Mouse (Mus musculus): Measurements from ENCODE around the gene Rad51b. TPM values are rescaled to one million over a fixed set of nuclear protein-coding genes. Genes with fewer than 3 reads are reported as not detected.

Gene Rad51b
- total and polyA plus RNA-seq, 3 experiments, result 6.5 to 8.6 (median 8.5) TPM

- no peak for DNase-seq (ENCODE audit: extremely low read depth)
- Histone ChIP-seq H3K27ac (ENCODE audit: insufficient read depth, low read depth) (no peak overlapping the region), H3K9me3 (replicated peaks; ENCODE audit: low read length) (no peaks in the 10 kb centered on the region), H3K4me2 (ENCODE audit: insufficient read depth, low read depth, poor library complexity, severe bottlenecking) (no peak overlapping the region), H3K9ac (ENCODE audit: insufficient read depth, low read depth) (no peak overlapping the region), H3K79me2 (replicated peaks; ENCODE audit: control insufficient read depth, extremely low read depth, insufficient read depth, poor library complexity, severe bottlenecking) (no peaks in the 10 kb centered on the region), H3K36me3 (replicated peaks in 1 of 2; ENCODE audit: control insufficient read depth in 1 of 2, insufficient read depth in 1 of 2, low read length in 1 of 2) (peaks cover 0 to 22% of the 10 kb centered on the region in 2 experiments), H3K27me3 (replicated peaks) (no peaks in the 10 kb centered on the region), H3K4me1 (ENCODE audit: control insufficient read depth in 1 of 2, insufficient read depth in 2 of 2) (peaks cover 10 to 23% of the 10 kb centered on the region in 2 experiments; a peak in 3 of 4 replicates), H3K4me3 (replicated peaks in 1 of 3; ENCODE audit: low read depth in 2 of 3, low read length in 2 of 3, poor library complexity in 1 of 3) (no peak overlapping the region)
- in situ Hi-C loops (cut with MboI; ENCODE audit: low pct_ligation_motif_present, low pct_unique_long_range_greater_than_20kb, low sequenced_read_pairs), result no loop called here
- TF ChIP-seq TBP (conservative IDR thresholded peaks at IDR 0.05; ENCODE audit: low read depth, low read length) (no peak), SMC3 (IDR thresholded peaks at IDR 0.05; ENCODE audit: low read depth, low read length) (no peak), ELF1 (IDR thresholded peaks at IDR 0.05; ENCODE audit: low read depth, low read length) (no peak), MAX (IDR thresholded peaks at IDR 0.05; ENCODE audit: low read length) (no peak), SIN3A (IDR thresholded peaks at IDR 0.05; ENCODE audit: low read length) (no peak), NRF1 (IDR thresholded peaks at IDR 0.05; ENCODE audit: low read depth, low read length) (no peak), HCFC1 (IDR thresholded peaks at IDR 0.05; ENCODE audit: low read depth, low read length) (no peak), ZKSCAN1 (IDR thresholded peaks at IDR 0.05; ENCODE audit: borderline replicate concordance, low read depth, low read length) (no peak), ZMIZ1 (IDR thresholded peaks at IDR 0.05; ENCODE audit: low read depth, low read length) (no peak), NELFE (IDR thresholded peaks at IDR 0.05; ENCODE audit: low read depth, low read length) (no peak), TCF12 (IDR thresholded peaks at IDR 0.05; ENCODE audit: low read depth, low read length) (no peak)
- dilution Hi-C loops (cut with MboI; ENCODE audit: extremely low pct_ligation_motif_present, extremely low pct_unique_long_range_greater_than_20kb, low sequenced_read_pairs), result no loop called here
Measured at GRCm38 (mm10) chr12:79507141-79507681, 210.1 kb downstream of the Rad51b start.

GRCm38 (mm10) chr12:79511454-79512204 is 214.5 kb downstream of the Rad51b start:
- Histone ChIP-seq H3K27me3 (replicated peaks) (no peaks in the 10 kb centered on the region), H3K27ac (ENCODE audit: insufficient read depth, low read depth) (no peak overlapping the region), H3K9me3 (replicated peaks; ENCODE audit: low read length) (no peaks in the 10 kb centered on the region), H3K79me2 (replicated peaks; ENCODE audit: control insufficient read depth, extremely low read depth, insufficient read depth, poor library complexity, severe bottlenecking) (no peaks in the 10 kb centered on the region), H3K4me1 (ENCODE audit: control insufficient read depth in 1 of 2, insufficient read depth in 2 of 2) (peaks cover 11 to 25% of the 10 kb centered on the region in 2 experiments; a peak in 3 of 4 replicates), H3K36me3 (replicated peaks in 1 of 2; ENCODE audit: control insufficient read depth in 1 of 2, insufficient read depth in 1 of 2, low read length in 1 of 2) (peaks cover 0 to 22% of the 10 kb centered on the region in 2 experiments), H3K4me3 (replicated peaks in 1 of 3; ENCODE audit: low read depth in 2 of 3, low read length in 2 of 3, poor library complexity in 1 of 3) (no peak overlapping the region), H3K9ac (ENCODE audit: insufficient read depth, low read depth) (no peak overlapping the region), H3K4me2 (ENCODE audit: insufficient read depth, low read depth, poor library complexity, severe bottlenecking) (no peak overlapping the region)
- dilution Hi-C loops (cut with MboI; ENCODE audit: extremely low pct_ligation_motif_present, extremely low pct_unique_long_range_greater_than_20kb, low sequenced_read_pairs), result no loop called here
- in situ Hi-C loops (cut with MboI; ENCODE audit: low pct_ligation_motif_present, low pct_unique_long_range_greater_than_20kb, low sequenced_read_pairs), result no loop called here
- DNase-seq (ENCODE audit: extremely low read depth), result no peak
- no peak for TF ChIP-seq CHD2 (IDR thresholded peaks at IDR 0.05; ENCODE audit: low read length)
- no peak for TF ChIP-seq MEF2A (IDR thresholded peaks at IDR 0.05; ENCODE audit: borderline replicate concordance, low read depth, low read length)
- no peak for TF ChIP-seq MYC (IDR thresholded peaks at IDR 0.05; ENCODE audit: low read depth, low read length)
- TF ChIP-seq ETS1 (conservative IDR thresholded peaks at IDR 0.05; ENCODE audit: low read depth, low read length), result no peak
- TF ChIP-seq MXI1 (IDR thresholded peaks at IDR 0.05; ENCODE audit: low read depth, low read length), result no peak
- TF ChIP-seq IRF4 (IDR thresholded peaks at IDR 0.05; ENCODE audit: low read depth, low read length), result no peak
- TF ChIP-seq MAZ (IDR thresholded peaks at IDR 0.05; ENCODE audit: low read depth, low read length), result no peak
- TF ChIP-seq EP300 (IDR thresholded peaks at IDR 0.05; ENCODE audit: low read length), result no peak
